ENCODE assay signal across 8 mouse cellular contexts in genomic region chr4:149485053-149485824, GRCm38 (mm10). TPM values are rescaled to one million over a fixed set of nuclear protein-coding genes. Genes with fewer than 3 reads are reported as not detected.
A peak's percentile ranks its signal among the peaks of the same experiment; 100 is the strongest.
DNase-seq lines count a peak whose midpoint lies in the region; ATAC-seq lines count a peak whose summit lies in the region.

Gene Nmnat1, minus strand, starts transcription at chr4:149485202.
Gene Lzic, plus strand, starts transcription at chr4:149485229.

- peaks cover 26% of the 10 kb centered on the region for H3K4me1 ChIP-seq in forebrain, embryonic 10.5 days
- peaks cover 16% of the 10 kb centered on the region for H3K4me1 ChIP-seq in heart, embryonic 16.5 days (ENCODE audit: control insufficient read depth, insufficient read depth, low read length)
- H3K4me1 ChIP-seq in liver, embryonic 15.5 days (replicated peaks) = peaks cover 29% of the 10 kb centered on the region
- peaks cover 12% of the 10 kb centered on the region for H3K4me1 ChIP-seq in neural tube, embryonic 12.5 days

- H3K4me3 ChIP-seq in forebrain, embryonic 10.5 days = peak within 1 kb of the TSS; percentile 84
- peak within 1 kb of the TSS; percentile 59 for H3K4me3 ChIP-seq in heart, embryonic 16.5 days (ENCODE audit: low read length)
- peak within 1 kb of the TSS; percentile 78 for H3K4me3 ChIP-seq in liver, embryonic 15.5 days (replicated peaks)
- H3K4me3 ChIP-seq in neural tube, embryonic 12.5 days = peak within 1 kb of the TSS; percentile 80

- peak within 1 kb of the TSS; percentile 78 for H3K9ac ChIP-seq in heart, embryonic 16.5 days (ENCODE audit: low read length)
- H3K9ac ChIP-seq in liver, embryonic 15.5 days = peak within 1 kb of the TSS; percentile 79
- peak within 1 kb of the TSS; percentile 78 for H3K9ac ChIP-seq in neural tube, embryonic 12.5 days

- H3K36me3 ChIP-seq in forebrain, embryonic 10.5 days (replicated peaks) = peaks cover 37% of the 10 kb centered on the region
- H3K36me3 ChIP-seq in heart, embryonic 16.5 days (ENCODE audit: control insufficient read depth, insufficient read depth) = peaks cover 25% of the 10 kb centered on the region
- H3K36me3 ChIP-seq in liver, embryonic 15.5 days (replicated peaks) = peaks cover 37% of the 10 kb centered on the region
- peaks cover 36% of the 10 kb centered on the region for H3K36me3 ChIP-seq in neural tube, embryonic 12.5 days

- WGBS in forebrain, embryonic 10.5 days = under 1% methylated on average over 60 of the region's 60 CpGs
- WGBS in heart, embryonic 16.5 days = under 1% methylated on average over 60 of the region's 60 CpGs
- WGBS in liver, embryonic 15.5 days (ENCODE audit: insufficient replicate concordance) = under 1% methylated on average over 60 of the region's 60 CpGs
- under 1% methylated on average over 60 of the region's 60 CpGs for WGBS in neural tube, embryonic 12.5 days

- H3K4me2 ChIP-seq in heart, embryonic 16.5 days (ENCODE audit: low read depth, low read length) = peak within 1 kb of the TSS; percentile 80
- H3K4me2 ChIP-seq in liver, embryonic 15.5 days = peak within 1 kb of the TSS; percentile 86
- peak within 1 kb of the TSS; percentile 76 for H3K4me2 ChIP-seq in neural tube, embryonic 12.5 days (replicated peaks)

- DNase-seq in CD8-positive naive resting alpha-beta T cell, adult 2 months (ENCODE audit: low read depth in 2 of 2, low spot score in 2 of 2) = peak; percentile 83 to 84
- peak; percentile 88 for DNase-seq in c-Kit-positive CD71-negative TER-119-negative erythroid progenitor cells, embryonic 14.5 days (ENCODE audit: low read depth)
- peak; percentile 98 for DNase-seq in forebrain, embryonic 10.5 days (ENCODE audit: extremely low spot score, low spot score)
- peak; percentile 95 to 97 for DNase-seq in kidney, postnatal 36 days
- DNase-seq in telencephalon, adult 2 months (ENCODE audit: low read depth, low spot score) = peak; percentile 86

- no peaks in the 10 kb centered on the region for H3K9me3 ChIP-seq in forebrain, embryonic 10.5 days
- H3K9me3 ChIP-seq in heart, embryonic 16.5 days (replicated peaks; ENCODE audit: control insufficient read depth, low read length) = no peaks in the 10 kb centered on the region
- no peaks in the 10 kb centered on the region for H3K9me3 ChIP-seq in liver, embryonic 15.5 days (replicated peaks)
- H3K9me3 ChIP-seq in neural tube, embryonic 12.5 days = no peaks in the 10 kb centered on the region

- H3K27me3 ChIP-seq in forebrain, embryonic 10.5 days (ENCODE audit: poor library complexity, severe bottlenecking) = no peaks in the 10 kb centered on the region
- no peaks in the 10 kb centered on the region for H3K27me3 ChIP-seq in heart, embryonic 16.5 days (ENCODE audit: control insufficient read depth, insufficient read depth, low read length)
- no peaks in the 10 kb centered on the region for H3K27me3 ChIP-seq in liver, embryonic 15.5 days
- H3K27me3 ChIP-seq in neural tube, embryonic 12.5 days (replicated peaks) = no peaks in the 10 kb centered on the region

- H3K27ac ChIP-seq in forebrain, embryonic 10.5 days = peak within 1 kb of the TSS; percentile 91
- peak within 1 kb of the TSS; percentile 87 for H3K27ac ChIP-seq in heart, embryonic 16.5 days (ENCODE audit: low read length)
- H3K27ac ChIP-seq in liver, embryonic 15.5 days (replicated peaks) = peak within 1 kb of the TSS; percentile 60
- 0 out of 2 replicates have a peak within 1 kb of the TSS, but pooled peaks have one; percentile 28 for H3K27ac ChIP-seq in neural tube, embryonic 12.5 days

- ATAC-seq in heart, embryonic 16.5 days (replicated peaks; ENCODE audit: extremely low read depth, insufficient read depth, low FRiP score) = peak; percentile 98
- ATAC-seq in liver, embryonic 15.5 days (ENCODE audit: insufficient read depth) = peak; percentile 94
- ATAC-seq in neural tube, embryonic 12.5 days (ENCODE audit: low FRiP score, low read depth) = peak; percentile 98

RNA-seq across cellular contexts. Expression of gene Nmnat1, which starts in this region (rescaled TPM):
- polyA plus RNA-seq in forebrain, embryonic 10.5 days (2016; fragmentation: Nextera tagmentation; extraction: Ambion mirVana) = 17.9 and 18.4 TPM in 2 replicates
- polyA plus RNA-seq in heart, embryonic 16.5 days (2015; fragmentation: Nextera tagmentation; extraction: Ambion mirVana) = 13.5 and 15.8 TPM in 2 replicates
- polyA plus RNA-seq in liver, embryonic 15.5 days (2015; fragmentation: Nextera tagmentation; extraction: Ambion mirVana) = 5.1 and 5.3 TPM in 2 replicates
- 12.0 and 14.0 TPM in 2 replicates for polyA plus RNA-seq in neural tube, embryonic 12.5 days (2016; fragmentation: Nextera tagmentation; extraction: Ambion mirVana)

RNA-seq across cellular contexts. Expression of gene Lzic, which starts in this region (rescaled TPM):
- polyA plus RNA-seq in forebrain, embryonic 10.5 days (2016; fragmentation: Nextera tagmentation; extraction: Ambion mirVana) = 51.8 and 55.2 TPM in 2 replicates
- 32.0 and 39.3 TPM in 2 replicates for polyA plus RNA-seq in heart, embryonic 16.5 days (2015; fragmentation: Nextera tagmentation; extraction: Ambion mirVana)
- polyA plus RNA-seq in liver, embryonic 15.5 days (2015; fragmentation: Nextera tagmentation; extraction: Ambion mirVana) = 10.3 and 11.9 TPM in 2 replicates
- polyA plus RNA-seq in neural tube, embryonic 12.5 days (2016; fragmentation: Nextera tagmentation; extraction: Ambion mirVana) = 46.1 and 51.0 TPM in 2 replicates

Comparison
In these comparisons a context has a peak if more than half of its experiments do, and no peak if none do; other contexts are left out.
1. Peak in every context shown above with its lines: DNase-seq, ATAC-seq, H3K4me3 ChIP-seq and H3K27ac ChIP-seq.
2. H3K27ac ChIP-seq: peak in every context shown above with its lines; median percentile 91 in forebrain, embryonic 10.5 days; 87 in heart, embryonic 16.5 days; 60 in liver, embryonic 15.5 days; 28 in neural tube, embryonic 12.5 days.